Mouse (Mus musculus) Patski (cell line): Measurements from ENCODE around the gene Prr12. TPM values are rescaled to one million over a fixed set of nuclear protein-coding genes. Genes with fewer than 3 reads are reported as not detected.

Experiments used
- ATAC-seq: fragments of 100-300 bp; one replicate; pipeline ENCODE4 v1.8.0; 2021
- CTCF ChIA-PET: fragments of 350-600 bp; sonication (Branson Sonifier 250); formaldehyde crosslinking; loops from one replicate; lab custom pipeline; 2022; ENCODE audit warnings: inconsistent platforms; lab: Charles Lee
- POLR2A ChIA-PET: fragments of 350-600 bp; sonication (Branson Sonifier 250); formaldehyde crosslinking; loops from one replicate; lab custom pipeline; 2022; ENCODE audit warnings: antibody characterized with exemption, inconsistent platforms; lab: Charles Lee
- DNase-seq: peaks from one replicate; pipeline ENCODE4 v3.0.0-alpha.2; 2011; ENCODE audit warnings: low read depth, low spot score
- H3K27me3 ChIP-seq: fragments of 371-371 bp; one replicate; pipeline ENCODE4 v1.5.1; 2021
- CTCF ChIP-seq: fragments of 100-300 bp; IDR thresholded peaks from one replicate; pipeline ENCODE4 v1.5.1; 2021
- in situ Hi-C: fragments of 300-500 bp; cut with MboI; formaldehyde crosslinking; loops from 3 replicates; pipeline ENCODE4 v1.11.1; 2018; ENCODE audit warnings: low pct_unique_long_range_greater_than_20kb, mixed read lengths
- polyA plus RNA-seq: library from polyadenylated mRNA; unstranded; gene quantifications from one replicate; pipeline ENCODE4 v1.2.3, GENCODE M21; 2021

Gene Prr12
- polyA plus RNA-seq, 1 experiment from 2014 or later, result 35.8 TPM

- ChIA-PET POLR2A (no interaction called here), CTCF (no interaction called here)
- in situ Hi-C loops, result no loop called here
- TF ChIP-seq CTCF, result no peak
- no peak for DNase-seq
- ATAC-seq, result no peak
- no peaks in the 10 kb centered on the region for H3K27me3 ChIP-seq
Observed at GRCm38 (mm10) chr7:45077829-45078228, 25.1 kb upstream of the Prr12 start.

DNA sequence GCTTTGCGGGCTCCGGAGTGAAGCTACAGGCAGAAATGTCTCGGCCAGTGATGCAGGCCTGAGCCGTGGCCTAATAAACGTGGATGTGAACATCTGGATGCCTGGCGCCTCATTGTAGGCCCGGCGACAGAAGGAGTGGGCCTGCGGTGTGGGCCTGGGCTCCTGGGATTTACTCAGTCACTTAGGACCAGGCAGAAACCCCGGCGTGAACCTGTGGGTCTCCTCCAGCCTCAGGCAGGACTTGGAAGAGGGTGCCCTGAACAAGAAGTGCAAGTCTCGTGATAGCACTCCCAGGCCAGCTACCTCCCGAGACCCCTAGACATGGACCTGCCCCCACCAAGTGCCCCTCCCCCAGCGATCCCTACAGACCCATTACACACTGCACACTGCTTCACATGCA lies 24.6 kb upstream of the Prr12 start:
- CTCF ChIA-PET, result no interaction called here
- no peak for TF ChIP-seq CTCF

DNA sequence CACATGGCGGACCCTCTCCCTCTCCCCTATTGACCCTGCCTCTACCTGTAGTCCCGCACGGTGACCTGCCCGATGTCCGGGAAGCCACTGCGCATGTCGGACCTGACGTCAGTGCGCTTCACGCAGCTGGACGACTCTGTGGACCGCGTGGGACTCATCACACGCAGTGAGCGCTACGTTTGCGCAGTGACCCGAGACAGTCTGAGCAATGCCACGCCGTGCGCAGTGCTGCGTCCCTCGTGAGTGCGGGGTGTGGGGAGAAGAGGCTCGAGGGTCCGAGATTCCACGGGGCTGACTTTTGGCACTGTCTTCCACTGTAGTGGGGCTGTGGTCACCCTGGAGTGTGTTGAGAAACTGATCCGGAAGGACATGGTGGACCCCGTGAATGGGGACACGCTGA lies 23.8 kb upstream of the Prr12 start:
- ATAC-seq (no peak), DNase-seq (no peak)
- no peaks in the 10 kb centered on the region for H3K27me3 ChIP-seq
- in situ Hi-C loops, result no loop called here
- CTCF ChIA-PET, result interaction anchor here (1.8 kb wide), 1 partner anchor 9 kb away, joined by 7 read pairs; no protein-coding TSS in a partner anchor
- no peak for TF ChIP-seq CTCF
- POLR2A ChIA-PET, result interaction anchor here (0.9 kb wide), 1 partner anchor 46 kb away, joined by 3 read pairs; no protein-coding TSS in a partner anchor

More for the DNA sequence above, 24.6 kb upstream of the Prr12 start:
- H3K27me3 ChIP-seq, result no peaks in the 10 kb centered on the region
- ATAC-seq, result no peak
- in situ Hi-C loops, result no loop called here
- DNase-seq, result no peak
- POLR2A ChIA-PET, result no interaction called here

DNA sequence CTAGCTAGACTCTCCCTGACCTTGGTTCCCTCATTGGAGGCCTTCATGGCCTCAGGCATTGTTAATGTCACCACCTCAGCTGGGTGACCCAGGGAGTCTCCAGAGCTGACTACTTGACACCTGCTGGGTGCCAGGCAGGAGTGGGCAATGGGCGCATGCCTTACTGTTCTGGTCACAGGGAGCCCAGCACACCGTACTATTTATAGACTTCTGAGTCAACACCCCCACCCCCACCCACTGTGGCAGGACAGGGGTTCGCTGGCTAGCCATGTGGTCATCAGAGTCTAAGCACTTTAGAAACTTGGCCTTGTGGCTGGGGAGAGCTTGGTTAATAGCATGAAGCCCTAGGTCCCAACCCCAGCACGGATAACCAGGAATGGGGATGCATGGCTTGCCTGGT lies 22.7 kb upstream of the Prr12 start:
- DNase-seq (peak; percentile 84), ATAC-seq (peak; percentile 85)
- in situ Hi-C loops, result no loop called here
- CTCF ChIA-PET, result interaction anchor here (1.8 kb wide), 1 partner anchor 8 kb away, joined by 7 read pairs; no protein-coding TSS in a partner anchor
- no peak for TF ChIP-seq CTCF
- POLR2A ChIA-PET, result interaction anchor here (0.8 to 1.2 kb wide), 4 partner anchors 21 to 49 kb away, joined by 3 to 5 read pairs (median 3); partner anchors contain the start of gene Rps11
- H3K27me3 ChIP-seq, result no peaks in the 10 kb centered on the region

- no peak for ATAC-seq
- no peak for DNase-seq
- H3K27me3 ChIP-seq, result no peaks in the 10 kb centered on the region
- ChIA-PET POLR2A (no interaction called here), CTCF (no interaction called here)
- TF ChIP-seq CTCF, result no peak
- in situ Hi-C loops, result no loop called here
Observed at GRCm38 (mm10) chr7:45073949-45074348, 21.3 kb upstream of the Prr12 start.

DNA sequence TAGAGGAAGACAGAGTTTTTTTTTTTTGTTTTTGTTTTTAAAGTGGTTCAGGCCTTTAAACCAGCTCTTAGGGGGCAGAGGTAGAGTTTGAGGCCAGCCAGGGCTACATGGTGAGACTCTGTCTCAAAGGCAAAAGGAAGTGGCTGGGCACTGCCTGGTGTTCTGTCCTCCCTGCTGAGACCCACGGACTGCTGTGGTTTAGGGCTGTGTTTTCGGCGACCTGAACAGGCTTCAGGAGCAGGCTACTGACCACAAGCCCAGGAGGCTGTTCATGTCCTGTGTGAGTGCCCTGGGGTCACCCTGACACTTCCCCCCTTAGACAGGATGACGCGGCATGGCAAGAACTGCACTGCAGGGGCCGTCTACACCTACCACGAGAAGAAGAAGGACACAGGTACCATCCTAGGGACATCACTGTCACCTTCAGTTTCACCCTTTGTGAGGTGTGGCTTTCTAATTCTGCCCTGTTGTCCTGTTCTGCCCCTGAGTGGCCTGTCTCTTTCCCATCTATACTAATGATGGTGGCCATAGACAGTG lies 20.6 kb upstream of the Prr12 start:
- no peak for TF ChIP-seq CTCF
- POLR2A ChIA-PET, result no interaction called here
- DNase-seq (no peak), ATAC-seq (no peak)
- H3K27me3 ChIP-seq, result no peaks in the 10 kb centered on the region
- in situ Hi-C loops, result no loop called here
- CTCF ChIA-PET, result no interaction called here

GRCm38 (mm10) chr7:45072230-45072629 lies 19.5 kb upstream of the Prr12 start:
- no peak for TF ChIP-seq CTCF
- ATAC-seq, result no peak
- DNase-seq, result no peak
- POLR2A ChIA-PET, result no interaction called here
- CTCF ChIA-PET, result interaction anchor here (1.2 kb wide), 1 partner anchor 34 kb away, joined by 3 read pairs; no protein-coding TSS in a partner anchor
- H3K27me3 ChIP-seq, result no peaks in the 10 kb centered on the region
- in situ Hi-C loops, result no loop called here

DNA sequence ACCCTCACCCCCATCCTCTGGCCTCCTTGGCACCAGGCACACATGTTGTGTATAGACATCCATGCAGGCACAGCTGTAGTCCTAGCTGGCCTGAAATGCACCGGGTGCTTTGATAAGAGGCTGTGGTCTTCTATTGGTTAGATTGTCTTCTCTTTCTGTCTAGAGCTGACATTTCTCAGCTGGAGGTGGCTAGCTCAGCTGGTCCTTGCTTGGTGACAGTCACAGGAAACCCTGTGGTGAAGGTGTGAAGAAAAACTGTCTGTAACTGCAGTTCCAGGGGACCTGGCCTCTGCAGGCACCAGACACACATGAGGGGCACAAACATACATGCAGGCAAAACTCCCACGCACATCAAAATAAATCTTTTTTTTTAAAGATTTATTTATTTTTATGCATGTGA lies 17.0 kb upstream of the Prr12 start:
- in situ Hi-C loops, result loop anchor here (5.0 kb wide), 1 partner anchor 87 kb away; no protein-coding TSS in a partner anchor
- CTCF ChIA-PET, result interaction anchor here (1.6 to 2.7 kb wide), 2 partner anchors 10 to 16 kb away, joined by 6 to 7 read pairs; no protein-coding TSS in a partner anchor
- no peak for TF ChIP-seq CTCF
- ATAC-seq (no peak), DNase-seq (no peak)
- no peaks in the 10 kb centered on the region for H3K27me3 ChIP-seq
- POLR2A ChIA-PET, result no interaction called here

DNA sequence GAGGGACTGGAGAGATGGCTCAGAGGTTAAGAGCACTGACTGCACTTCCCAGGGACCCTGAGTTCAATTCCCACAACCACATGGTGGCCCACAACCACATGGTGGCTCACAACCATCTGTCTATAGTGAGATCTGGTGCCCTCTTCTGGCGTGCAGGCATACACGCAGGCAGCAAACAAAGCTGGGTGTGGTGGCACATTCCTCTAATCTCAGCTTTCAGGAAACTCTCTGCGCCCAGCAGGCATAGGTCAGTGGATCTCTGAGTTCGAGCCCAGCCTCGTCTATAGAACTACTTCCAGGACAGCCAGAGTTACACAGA lies 15.3 kb upstream of the Prr12 start:
- DNase-seq, result no peak

DNA sequence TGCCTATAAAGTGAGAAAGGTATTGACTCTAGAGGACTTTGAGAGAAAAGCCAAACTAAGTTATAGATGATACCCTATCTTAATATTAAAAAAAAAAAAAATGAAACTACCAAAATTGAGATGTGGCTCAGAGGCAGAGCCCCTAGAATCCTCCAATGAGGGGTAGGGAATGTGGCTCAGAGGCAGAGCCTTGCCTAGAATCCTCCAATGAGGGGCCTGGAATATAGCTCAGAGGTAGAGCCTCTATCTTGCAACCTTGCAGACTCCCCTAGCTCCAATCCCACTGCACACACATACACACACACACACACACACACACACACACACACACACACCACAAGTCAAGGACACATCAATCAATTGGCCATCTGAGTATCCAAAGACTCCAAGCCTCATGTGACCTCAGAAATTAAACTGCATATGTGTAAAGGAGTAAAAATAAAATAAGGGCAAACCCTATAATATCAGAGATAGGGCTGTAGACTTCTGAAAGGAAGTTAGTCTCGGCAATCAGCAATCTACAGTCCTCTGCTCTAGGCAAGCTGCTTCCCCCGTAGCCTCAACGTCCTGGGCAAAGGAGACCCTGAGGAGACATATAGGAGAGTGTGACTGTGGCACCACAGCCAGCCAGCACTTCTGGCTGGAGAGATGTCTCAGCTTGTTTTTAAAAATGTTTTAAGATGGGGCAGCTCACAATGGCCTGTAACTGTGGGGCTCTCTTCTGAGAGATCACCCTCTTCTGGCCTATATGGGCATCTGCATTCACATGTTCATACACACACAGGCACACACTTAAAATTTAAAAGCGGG lies 14.7 kb upstream of the Prr12 start:
- DNase-seq, result no peak
- CTCF ChIA-PET, result interaction anchor here (0.8 to 2.7 kb wide), 11 partner anchors 8 to 88 kb away, joined by 3 to 9 read pairs (median 4); partner anchors contain the start of genes Rcn3 and Rras
- H3K27me3 ChIP-seq, result no peaks in the 10 kb centered on the region
- in situ Hi-C loops, result loop anchor here (5.0 kb wide), 1 partner anchor 85 kb away; no protein-coding TSS in a partner anchor
- TF ChIP-seq CTCF, result no peak
- no peak for ATAC-seq
- POLR2A ChIA-PET, result no interaction called here

More for the DNA sequence above, 15.3 kb upstream of the Prr12 start:
- ATAC-seq, result peak; percentile 26
- in situ Hi-C loops, result loop anchor here (5.0 kb wide), 1 partner anchor 86 kb away; no protein-coding TSS in a partner anchor
- no peaks in the 10 kb centered on the region for H3K27me3 ChIP-seq
- CTCF ChIA-PET, result interaction anchor here (0.8 to 2.7 kb wide), 13 partner anchors 8 to 102 kb away, joined by 3 to 9 read pairs (median 5); partner anchors contain the start of genes Rcn3 and Rras
- POLR2A ChIA-PET, result interaction anchor here (0.6 kb wide), 1 partner anchor 56 kb away, joined by 4 read pairs; no protein-coding TSS in a partner anchor
- TF ChIP-seq CTCF, result no peak
